Mouse (Mus musculus) gastrocnemius, adult 8-10 months (tissue): ENCODE results near the gene Gpr171. TPM values are rescaled to one million over a fixed set of nuclear protein-coding genes. Genes with fewer than 3 reads are reported as not detected.
"Not testable (repeated sequence)": the region's sequence is repeated elsewhere in the genome, so short reads cannot be mapped to it uniquely, and the experiment has no call there.

Experiments used
- DNase-seq, 2 experiments: peaks; one replicate each; pipeline ENCODE4 v3.0.0; 2022; ENCODE audit warnings: low spot score in 2 of 2
- total RNA-seq, 4 experiments: library from RNA; stranded (reverse); gene quantifications; 2 replicates each; pipeline ENCODE4 v1.2.4; 2022

Gpr171 gene
- total RNA-seq: under 1 TPM in 1 of 4 experiments, not detected in 3; 0.13 TPM

- no peak for DNase-seq
These were observed at the start of gene Gpr171 for GRCm38 (mm10) chr3:59101218-59101986. TSS of gene Gpr171 (minus strand) at chr3:59101821.

- no peak for DNase-seq
These were observed 49.0 kb upstream of the Gpr171 start for GRCm38 (mm10) chr3:59150624-59151023.

GRCm38 (mm10) chr3:59149646-59150045 is 48.0 kb upstream of the Gpr171 start:
- DNase-seq: no peak

GRCm38 (mm10) chr3:59145194-59145593 is 43.6 kb upstream of the Gpr171 start:
- DNase-seq: no peak

GRCm38 (mm10) chr3:59141507-59142305 is 40.1 kb upstream of the Gpr171 start:
- no peak for DNase-seq

GRCm38 (mm10) chr3:59140941-59141340 is 39.3 kb upstream of the Gpr171 start:
- DNase-seq: not testable (repeated sequence)

GRCm38 (mm10) chr3:59140115-59140514 is 38.5 kb upstream of the Gpr171 start:
- DNase-seq: no peak

GRCm38 (mm10) chr3:59139651-59140051 is 38.0 kb upstream of the Gpr171 start:
- DNase-seq: no peak

- no peak for DNase-seq
These were observed 37.4 kb upstream of the Gpr171 start for GRCm38 (mm10) chr3:59138946-59139468.

- DNase-seq: no peak
These were observed 34.5 kb upstream of the Gpr171 start for GRCm38 (mm10) chr3:59135911-59136653.

- no peak for DNase-seq
These were observed 31.6 kb upstream of the Gpr171 start for GRCm38 (mm10) chr3:59133189-59133588.

GRCm38 (mm10) chr3:59131966-59132365 is 30.3 kb upstream of the Gpr171 start:
- DNase-seq: no peak

- DNase-seq: no peak
These were observed 29.5 kb upstream of the Gpr171 start for GRCm38 (mm10) chr3:59131081-59131480.

- DNase-seq: peak; percentile 13 to 17
These were observed 28.8 kb upstream of the Gpr171 start for GRCm38 (mm10) chr3:59130431-59130830.

GRCm38 (mm10) chr3:59129547-59129946 is 27.9 kb upstream of the Gpr171 start:
- no peak for DNase-seq

- no peak for DNase-seq
These were observed 27.1 kb upstream of the Gpr171 start for GRCm38 (mm10) chr3:59128681-59129080.

GRCm38 (mm10) chr3:59125783-59126555 is 24.3 kb upstream of the Gpr171 start:
- no peak for DNase-seq

- DNase-seq: no peak
These were observed 23.4 kb upstream of the Gpr171 start for GRCm38 (mm10) chr3:59125022-59125421.

- DNase-seq: no peak
These were observed 20.3 kb upstream of the Gpr171 start for GRCm38 (mm10) chr3:59121780-59122449.

- no peak for DNase-seq
These were observed 19.6 kb upstream of the Gpr171 start for GRCm38 (mm10) chr3:59121067-59121730.
